Mouse (Mus musculus) urinary bladder, postnatal 10 days (tissue): ENCODE data around the gene Spred2.

Experiments used
- DNase-seq: peaks from one replicate; pipeline ENCODE4 v3.0.0; 2022; ENCODE audit warnings: low spot score

The Spred2 gene

GRCm38 (mm10) chr11:19925149-19925975 is 1.2 kb downstream of the Spred2 start:
- no peak for DNase-seq

- no peak for DNase-seq
Measured at GRCm38 (mm10) chr11:19925976-19926842, 2.0 kb downstream of the Spred2 start.

GRCm38 (mm10) chr11:19926843-19927120 is 2.6 kb downstream of the Spred2 start:
- no peak for DNase-seq

- DNase-seq: no peak
Measured at GRCm38 (mm10) chr11:19928633-19929032, 4.5 kb downstream of the Spred2 start.

GRCm38 (mm10) chr11:19929087-19929865 is 5.1 kb downstream of the Spred2 start:
- DNase-seq: no peak

GRCm38 (mm10) chr11:19931569-19932230 is 7.5 kb downstream of the Spred2 start:
- DNase-seq: no peak

- DNase-seq: no peak
Measured at GRCm38 (mm10) chr11:19932983-19933511, 8.9 kb downstream of the Spred2 start.

GRCm38 (mm10) chr11:19935524-19936354 is 11.6 kb downstream of the Spred2 start:
- no peak for DNase-seq

GRCm38 (mm10) chr11:19938456-19939004 is 14.4 kb downstream of the Spred2 start:
- DNase-seq: no peak

GRCm38 (mm10) chr11:19939305-19939730 is 15.1 kb downstream of the Spred2 start:
- DNase-seq: no peak

GRCm38 (mm10) chr11:19939831-19940230 is 15.7 kb downstream of the Spred2 start:
- no peak for DNase-seq

- no peak for DNase-seq
Measured at GRCm38 (mm10) chr11:19941156-19941777, 17.1 kb downstream of the Spred2 start.

GRCm38 (mm10) chr11:19941978-19942377 is 17.8 kb downstream of the Spred2 start:
- DNase-seq: no peak

GRCm38 (mm10) chr11:19943753-19944152 is 19.6 kb downstream of the Spred2 start:
- DNase-seq: no peak

- no peak for DNase-seq
Measured at GRCm38 (mm10) chr11:19944701-19945100, 20.5 kb downstream of the Spred2 start.

- DNase-seq: no peak
Measured at GRCm38 (mm10) chr11:19946721-19947120, 22.5 kb downstream of the Spred2 start.

GRCm38 (mm10) chr11:19947626-19948135 is 23.5 kb downstream of the Spred2 start:
- DNase-seq: no peak

GRCm38 (mm10) chr11:19949725-19950124 is 25.6 kb downstream of the Spred2 start:
- DNase-seq: no peak

- no peak for DNase-seq
Measured at GRCm38 (mm10) chr11:19950169-19950568, 26.0 kb downstream of the Spred2 start.

- no peak for DNase-seq
Measured at GRCm38 (mm10) chr11:19952963-19953362, 28.8 kb downstream of the Spred2 start.
